Mouse (Mus musculus) G1E (cell line): ENCODE data around the gene Plscr1. TPM values are rescaled to one million over a fixed set of nuclear protein-coding genes. Genes with fewer than 3 reads are reported as not detected.
A peak's percentile ranks its signal among the peaks of the same experiment; 100 is the strongest.

Source experiments
- ATAC-seq: 2 replicates; pipeline ENCODE4 v1.8.0; 2016; ENCODE audit warnings: mild to moderate bottlenecking; ENCODE audit not compliant: insufficient number of reproducible peaks, poor library complexity, low FRiP score, severe bottlenecking; ENCODE audit errors: extremely low read depth
- DNase-seq: peaks from one replicate; pipeline ENCODE4 v3.0.0; 2012; ENCODE audit warnings: low spot score
- H3K27me3 ChIP-seq: 2 replicates; pipeline ENCODE4 v1.6.1; 2012; ENCODE audit warnings: mild to moderate bottlenecking, low read length, inconsistent platforms; ENCODE audit not compliant: insufficient read depth
- H3K36me3 ChIP-seq: replicated peaks from 2 replicates; pipeline ENCODE3; 2012; ENCODE audit warnings: mild to moderate bottlenecking, inconsistent platforms
- H3K4me1 ChIP-seq: 2 replicates; pipeline ENCODE4 v1.6.1; 2012; ENCODE audit warnings: low read depth, low read length, inconsistent platforms, mixed read lengths; ENCODE audit not compliant: insufficient read depth
- H3K4me3 ChIP-seq: 2 replicates; pipeline ENCODE4 v1.5.1; 2012; ENCODE audit warnings: low read depth, mild to moderate bottlenecking, inconsistent platforms, low read length, moderate library complexity, mixed read lengths
- H3K9me3 ChIP-seq: replicated peaks from 2 replicates; pipeline ENCODE4 v1.6.1; 2012; ENCODE audit warnings: inconsistent platforms
- CTCF ChIP-seq: IDR thresholded peaks from 2 replicates; pipeline ENCODE4 v1.5.1; 2012; ENCODE audit warnings: low read depth, low read length, inconsistent platforms, mixed read lengths
- GATA1 ChIP-seq: IDR thresholded peaks from 2 replicates; pipeline ENCODE4 v1.6.1; 2012; ENCODE audit warnings: borderline replicate concordance, low read length, inconsistent platforms, mixed read lengths
- GATA2 ChIP-seq: IDR thresholded peaks from 2 replicates; pipeline ENCODE4 v1.6.1; 2012; ENCODE audit warnings: low read depth, low read length, inconsistent platforms, borderline replicate concordance
- POLR2AphosphoS5 ChIP-seq: IDR thresholded peaks from 2 replicates; pipeline ENCODE4 v1.6.1; 2012; ENCODE audit warnings: low read depth, low read length, inconsistent platforms; ENCODE audit not compliant: insufficient replicate concordance
- TAL1 ChIP-seq: conservative IDR thresholded peaks from 2 replicates; pipeline ENCODE4 v1.6.1; 2012; ENCODE audit warnings: low read depth, low read length, inconsistent platforms, mixed read lengths
- polyA plus RNA-seq: library from polyadenylated mRNA; stranded (reverse); fragments of >175 nt; gene quantifications from 2 replicates; pipeline ENCODE4 v1.2.3, GENCODE M21; 2012
- total RNA-seq, 2 experiments: library from RNA; stranded (forward) in 1 of 2; stranded (reverse) in 1 of 2; fragments of 200-1000 nt in 1 of 2; fragments of >200 nt in 1 of 2; fragmentation: Nextera tagmentation in 1 of 2; gene quantifications; 2 replicates each; pipeline ENCODE4 v1.2.3; 2014 to 2017

The Plscr1 gene
- total and polyA plus RNA-seq, 3 experiments = 80.3 to 180 (median 124) TPM

- Histone ChIP-seq H3K4me3 (no peak overlapping the region), H3K4me1 (peaks cover 65% of the 10 kb centered on the region), H3K36me3 (peaks cover 16% of the 10 kb centered on the region), H3K27me3 (no peaks in the 10 kb centered on the region), H3K9me3 (no peaks in the 10 kb centered on the region)
- TF ChIP-seq GATA1 (no peak), TAL1 (0 out of 2 replicates have a peak, but pooled peaks have one; percentile 11), CTCF (no peak), POLR2AphosphoS5 (no peak), GATA2 (no peak)
- no peak for DNase-seq
- peak; percentile 54 for ATAC-seq
Observed at GRCm38 (mm10) chr9:92276360-92276759, 26.8 kb downstream of the Plscr1 start.

- peaks cover 43% of the 10 kb centered on the region for H3K4me1 ChIP-seq
- peak; percentile 32 for ATAC-seq
- no peaks in the 10 kb centered on the region for H3K36me3 ChIP-seq
Observed at GRCm38 (mm10) chr9:92280048-92280447, 30.5 kb downstream of the Plscr1 start.

GRCm38 (mm10) chr9:92282563-92283171 is 33.1 kb downstream of the Plscr1 start:
- peaks cover 21% of the 10 kb centered on the region for H3K4me1 ChIP-seq
- no peak for ATAC-seq
- no peak for DNase-seq
- H3K27me3 ChIP-seq = no peaks in the 10 kb centered on the region
- no peaks in the 10 kb centered on the region for H3K36me3 ChIP-seq
- no peak for TF ChIP-seq POLR2AphosphoS5
- no peak for TF ChIP-seq GATA2
- TF ChIP-seq CTCF = no peak
- TF ChIP-seq GATA1 = no peak
- TF ChIP-seq TAL1 = no peak
- H3K4me3 ChIP-seq = no peak overlapping the region
- H3K9me3 ChIP-seq = no peaks in the 10 kb centered on the region

More at GRCm38 (mm10) chr9:92280048-92280447, 30.5 kb downstream of the Plscr1 start:
- no peak for DNase-seq
- H3K27me3 ChIP-seq = no peaks in the 10 kb centered on the region
- no peaks in the 10 kb centered on the region for H3K9me3 ChIP-seq
- no peak for TF ChIP-seq GATA1
- no peak for TF ChIP-seq GATA2
- no peak for TF ChIP-seq TAL1
- no peak for TF ChIP-seq POLR2AphosphoS5
- TF ChIP-seq CTCF = no peak
- H3K4me3 ChIP-seq = no peak overlapping the region

- Histone ChIP-seq H3K9me3 (no peaks in the 10 kb centered on the region), H3K36me3 (no peaks in the 10 kb centered on the region), H3K27me3 (no peaks in the 10 kb centered on the region), H3K4me3 (no peak overlapping the region), H3K4me1 (peaks cover 27% of the 10 kb centered on the region)
- peak; percentile 23 for DNase-seq
- peak; percentile 99 for ATAC-seq
- TF ChIP-seq TAL1 (peak; percentile 80), GATA2 (no peak), POLR2AphosphoS5 (no peak)
Observed at GRCm38 (mm10) chr9:92289675-92290074, 40.1 kb downstream of the Plscr1 start.

GRCm38 (mm10) chr9:92292169-92292568 is 42.6 kb downstream of the Plscr1 start:
- no peak for ATAC-seq
- Histone ChIP-seq H3K27me3 (no peaks in the 10 kb centered on the region), H3K4me1 (peaks cover 27% of the 10 kb centered on the region), H3K4me3 (no peak overlapping the region), H3K36me3 (no peaks in the 10 kb centered on the region), H3K9me3 (no peaks in the 10 kb centered on the region)
- TF ChIP-seq GATA1 (no peak), POLR2AphosphoS5 (no peak), GATA2 (no peak), TAL1 (no peak), CTCF (no peak)
- DNase-seq = no peak

GRCm38 (mm10) chr9:92292922-92293321 is 43.4 kb downstream of the Plscr1 start:
- H3K9me3 ChIP-seq = no peaks in the 10 kb centered on the region
- DNase-seq = no peak
- no peaks in the 10 kb centered on the region for H3K27me3 ChIP-seq
- no peak for TF ChIP-seq POLR2AphosphoS5
- no peak for TF ChIP-seq CTCF
- TF ChIP-seq TAL1 = no peak
- no peak for TF ChIP-seq GATA1
- TF ChIP-seq GATA2 = no peak
- H3K4me1 ChIP-seq = peaks cover 27% of the 10 kb centered on the region
- H3K4me3 ChIP-seq = no peak overlapping the region
- H3K36me3 ChIP-seq = no peaks in the 10 kb centered on the region
- no peak for ATAC-seq
